In genomic region chr15:99497527-99498242, GRCm38 (mm10) we compare ENCODE assay signal across 8 mouse cellular contexts. TPM values are rescaled to one million over a fixed set of nuclear protein-coding genes. Genes with fewer than 3 reads are reported as not detected.
DNase-seq lines count a peak whose midpoint lies in the region; ATAC-seq lines count a peak whose summit lies in the region.

No protein-coding gene starts in this region.

- DNase-seq in 3T3-L1 (ENCODE audit: low read depth, low spot score) (peak; percentile 90), MN1 (ENCODE audit: low spot score) (peak; percentile 77)
- peak; percentile 83 to 88 for DNase-seq in cerebellum, postnatal 14 days
- DNase-seq in heart, adult 9 months (ENCODE audit: low spot score in 2 of 2) = peak; percentile 61 to 83
- DNase-seq in kidney, postnatal 36 days = peak; percentile 83 to 86
- peak; percentile 95 for DNase-seq in lung, postnatal 10 days
- DNase-seq in T-cell, adult 2 months (ENCODE audit: low spot score) = no peak

- no peak for ATAC-seq in megakaryocyte-erythroid progenitor cell, adult 5-6 weeks (replicated peaks; ENCODE audit: low FRiP score, low TSS enrichment, poor library complexity, severe bottlenecking)

RNA-seq across cellular contexts. Expression of gene Bcdin3d, which starts 23.2 kb away (rescaled TPM):
- 6.5 and 11.4 TPM in 2 replicates for total RNA-seq in megakaryocyte-erythroid progenitor cell, adult 5-6 weeks (2014; fragmentation: Nextera tagmentation)
- total RNA-seq in megakaryocyte-erythroid progenitor cell, adult 5-6 weeks (2017) = 5.3 and 6.6 TPM in 2 replicates

RNA-seq across cellular contexts. Expression of gene Faim2, which starts 30.3 kb away (rescaled TPM):
- total RNA-seq in megakaryocyte-erythroid progenitor cell, adult 5-6 weeks (2014; fragmentation: Nextera tagmentation) = not detected in 2 replicates
- total RNA-seq in megakaryocyte-erythroid progenitor cell, adult 5-6 weeks (2017) = not detected in 2 replicates

RNA-seq across cellular contexts. Expression of gene Nckap5l, which starts 40.1 kb away (rescaled TPM):
- 1.6 and 16.0 TPM in 2 replicates for total RNA-seq in megakaryocyte-erythroid progenitor cell, adult 5-6 weeks (2014; fragmentation: Nextera tagmentation)
- total RNA-seq in megakaryocyte-erythroid progenitor cell, adult 5-6 weeks (2017) = 0.52 and 7.4 TPM in 2 replicates
